Mouse (Mus musculus): ENCODE results near the gene Fam84b.

GRCm38 (mm10) chr15:60779531-60779973, 74.0 kb downstream of the Fam84b start:
- no peak for TF ChIP-seq POLR2A (IDR thresholded peaks at IDR 0.05; ENCODE audit: borderline replicate concordance, low read depth, low read length)
- TF ChIP-seq CTCF (IDR thresholded peaks at IDR 0.05; ENCODE audit: low read depth, low read length) = no peak

Data from bone marrow macrophage, adult 2 months (primary cell).